Mouse (Mus musculus): ENCODE measurements around the gene Pax7. TPM values are rescaled to one million over a fixed set of nuclear protein-coding genes. Genes with fewer than 3 reads are reported as not detected.

Gene Pax7
- polyA plus RNA-seq, 1 experiment = 0.37 TPM

DNA sequence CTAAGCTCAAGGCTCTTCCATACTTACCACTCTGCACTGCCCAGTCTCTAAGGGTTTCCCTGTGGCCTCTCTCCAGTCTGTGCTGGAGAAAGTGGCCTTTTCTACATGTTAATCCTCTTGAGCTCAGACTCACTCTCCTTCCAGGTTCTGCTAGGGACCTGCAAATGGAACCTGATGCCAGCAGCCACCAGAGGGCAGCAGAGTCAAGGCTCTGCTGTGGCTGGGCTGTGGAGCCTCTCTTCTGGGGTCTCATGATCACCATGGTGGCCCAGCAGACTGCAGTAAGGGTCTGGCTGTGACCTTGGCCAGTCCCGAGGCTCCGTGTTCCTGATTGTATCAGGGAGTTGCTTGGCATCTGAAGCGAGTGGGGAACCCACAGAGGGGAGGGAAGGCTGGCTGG lies 39.3 kb upstream of the Pax7 start:
- no peak overlapping the region for H3K4me2 ChIP-seq (ENCODE audit: low read depth)
- no peaks in the 10 kb centered on the region for H3K27me3 ChIP-seq (ENCODE audit: control insufficient read depth, insufficient read depth, insufficient read length)
- H3K36me3 ChIP-seq (ENCODE audit: control insufficient read depth, insufficient read depth) = no peaks in the 10 kb centered on the region
- no peak overlapping the region for H3ac ChIP-seq (ENCODE audit: control insufficient read depth, insufficient read length)
- H3K79me2 ChIP-seq (ENCODE audit: control insufficient read depth, insufficient read depth) = no peaks in the 10 kb centered on the region
- TF ChIP-seq USF1 (IDR thresholded peaks at IDR 0.05; ENCODE audit: low read depth) (no peak), REST (IDR thresholded peaks at IDR 0.05; ENCODE audit: insufficient read depth, insufficient read length) (no peak), CEBPB (IDR thresholded peaks at IDR 0.05; ENCODE audit: insufficient read depth, poor library complexity, severe bottlenecking) (no peak), MAX (IDR thresholded peaks at IDR 0.05; ENCODE audit: low read depth) (no peak), TCF3 (IDR thresholded peaks at IDR 0.05; ENCODE audit: insufficient read length, low read depth) (no peak)
- H3K4me3 ChIP-seq = no peak overlapping the region

DNA sequence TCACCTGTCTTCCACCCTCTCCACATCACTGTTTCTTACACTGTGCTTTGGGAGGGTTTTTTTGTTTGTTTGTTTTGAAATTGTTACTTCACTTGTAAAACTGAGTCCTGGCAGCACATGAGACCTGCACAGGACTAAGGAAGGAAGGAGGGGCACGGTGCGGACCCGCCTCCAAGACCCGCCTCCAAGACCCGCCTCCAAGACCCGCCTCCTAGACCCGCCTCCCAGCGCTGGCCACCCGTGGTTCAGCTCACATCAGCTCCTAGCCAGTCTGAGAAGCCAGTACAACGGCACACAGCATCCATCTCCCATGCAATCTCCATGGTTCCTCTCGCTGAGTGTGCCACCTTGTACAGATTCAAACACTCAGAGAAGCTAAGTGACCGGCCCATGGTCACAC lies 38.4 kb upstream of the Pax7 start:
- Histone ChIP-seq H3K36me3 (ENCODE audit: control insufficient read depth, insufficient read depth) (no peaks in the 10 kb centered on the region), H3K79me2 (ENCODE audit: control insufficient read depth, insufficient read depth) (no peaks in the 10 kb centered on the region), H3K4me2 (ENCODE audit: low read depth) (no peak overlapping the region), H3K27me3 (ENCODE audit: control insufficient read depth, insufficient read depth, insufficient read length) (no peaks in the 10 kb centered on the region), H3ac (ENCODE audit: control insufficient read depth, insufficient read length) (no peak overlapping the region), H3K4me3 (no peak overlapping the region)
- TF ChIP-seq POLR2AphosphoS2 (IDR thresholded peaks at IDR 0.05; ENCODE audit: insufficient read length, low read depth) (no peak), MYOG (IDR thresholded peaks at IDR 0.05; ENCODE audit: control insufficient read depth in 1 of 3, insufficient read depth in 1 of 3, insufficient read length in 2 of 3, low read depth in 2 of 3) (no peak), MYOD1 (IDR thresholded peaks at IDR 0.05; ENCODE audit: control insufficient read depth in 1 of 3, insufficient read length in 2 of 3, low read depth in 2 of 3) (no peak), MAX (IDR thresholded peaks at IDR 0.05; ENCODE audit: low read depth) (no peak), TCF12 (IDR thresholded peaks at IDR 0.05; ENCODE audit: insufficient read depth, poor library complexity, severe bottlenecking) (no peak), CEBPB (IDR thresholded peaks at IDR 0.05; ENCODE audit: insufficient read depth, poor library complexity, severe bottlenecking) (no peak), USF1 (IDR thresholded peaks at IDR 0.05; ENCODE audit: low read depth) (no peak), TCF3 (IDR thresholded peaks at IDR 0.05; ENCODE audit: insufficient read length, low read depth) (no peak), POLR2A (IDR thresholded peaks at IDR 0.05; ENCODE audit: insufficient read length, low read depth) (no peak), REST (IDR thresholded peaks at IDR 0.05; ENCODE audit: insufficient read depth, insufficient read length) (no peak), SRF (IDR thresholded peaks at IDR 0.05; ENCODE audit: control insufficient read depth, insufficient read length, low read depth) (no peak), E2F4 (IDR thresholded peaks at IDR 0.05; ENCODE audit: insufficient read depth) (no peak)

DNA sequence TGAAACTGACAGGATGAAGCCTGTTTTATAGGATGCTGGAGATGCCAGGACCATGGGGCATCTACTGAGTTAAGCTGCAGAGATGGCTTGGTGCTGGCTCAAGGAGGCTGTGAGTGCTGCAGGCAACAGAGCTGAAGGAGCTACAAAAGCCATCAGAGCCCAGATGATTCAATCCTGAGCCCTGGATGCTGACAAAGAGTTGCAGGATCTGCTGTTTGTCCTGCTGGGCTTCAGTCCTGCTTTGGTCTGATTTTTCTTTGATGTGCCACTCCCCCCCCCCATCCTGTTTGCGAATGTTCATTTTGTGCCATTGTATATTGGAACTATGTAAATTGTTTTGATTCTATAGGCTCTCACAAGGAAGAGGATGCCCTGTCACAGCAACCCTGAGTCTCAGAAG lies 29.9 kb upstream of the Pax7 start:
- Histone ChIP-seq H3K79me2 (ENCODE audit: control insufficient read depth, insufficient read depth) (no peaks in the 10 kb centered on the region), H3K4me2 (ENCODE audit: low read depth) (no peak overlapping the region), H3ac (ENCODE audit: control insufficient read depth, insufficient read length) (no peak overlapping the region), H3K36me3 (ENCODE audit: control insufficient read depth, insufficient read depth) (no peaks in the 10 kb centered on the region), H3K4me3 (no peak overlapping the region), H3K27me3 (ENCODE audit: control insufficient read depth, insufficient read depth, insufficient read length) (no peaks in the 10 kb centered on the region)
- no peak for TF ChIP-seq POLR2AphosphoS2 (IDR thresholded peaks at IDR 0.05; ENCODE audit: insufficient read length, low read depth)
- no peak for TF ChIP-seq SRF (IDR thresholded peaks at IDR 0.05; ENCODE audit: control insufficient read depth, insufficient read length, low read depth)
- TF ChIP-seq E2F4 (IDR thresholded peaks at IDR 0.05; ENCODE audit: insufficient read depth) = no peak

DNA sequence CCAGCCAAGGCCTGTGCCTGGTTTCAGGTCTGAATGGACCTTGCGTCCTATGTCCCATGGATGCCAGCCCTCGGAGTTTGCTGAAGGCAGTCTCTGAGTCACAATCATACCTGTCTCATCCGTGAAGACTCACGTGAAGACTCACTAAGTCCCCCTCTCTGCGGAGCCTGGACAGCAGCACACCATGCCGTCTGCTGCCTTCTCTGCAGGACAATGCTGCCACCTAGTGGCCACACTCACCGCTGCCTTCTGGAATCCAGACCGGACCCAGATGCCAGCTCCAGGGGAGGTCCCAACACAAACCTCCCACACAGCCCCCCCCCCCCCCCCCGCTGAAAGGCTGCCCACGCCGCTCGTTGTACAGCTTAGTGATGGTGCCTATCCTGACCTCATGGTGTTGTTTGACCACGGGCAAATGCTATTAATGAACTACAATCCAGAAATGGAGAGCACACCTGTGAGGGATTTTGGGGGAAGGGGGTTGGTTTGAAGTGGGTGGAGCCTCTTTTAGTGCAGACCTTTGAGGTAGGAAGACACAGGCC lies 25.4 kb upstream of the Pax7 start:
- no peaks in the 10 kb centered on the region for H3K79me2 ChIP-seq (ENCODE audit: control insufficient read depth, insufficient read depth)
- no peak overlapping the region for H3K4me2 ChIP-seq (ENCODE audit: low read depth)
- H3K4me3 ChIP-seq = no peak overlapping the region
- TF ChIP-seq CEBPB (IDR thresholded peaks at IDR 0.05; ENCODE audit: insufficient read depth, poor library complexity, severe bottlenecking) (no peak), SRF (IDR thresholded peaks at IDR 0.05; ENCODE audit: control insufficient read depth, insufficient read length, low read depth) (no peak), E2F4 (IDR thresholded peaks at IDR 0.05; ENCODE audit: insufficient read depth) (no peak), REST (IDR thresholded peaks at IDR 0.05; ENCODE audit: insufficient read depth, insufficient read length) (no peak), MAX (IDR thresholded peaks at IDR 0.05; ENCODE audit: low read depth) (no peak), POLR2A (IDR thresholded peaks at IDR 0.05; ENCODE audit: insufficient read length, low read depth) (no peak), TCF12 (IDR thresholded peaks at IDR 0.05; ENCODE audit: insufficient read depth, poor library complexity, severe bottlenecking) (no peak), POLR2AphosphoS2 (IDR thresholded peaks at IDR 0.05; ENCODE audit: insufficient read length, low read depth) (no peak)
- H3K36me3 ChIP-seq (ENCODE audit: control insufficient read depth, insufficient read depth) = no peaks in the 10 kb centered on the region
- no peak overlapping the region for H3ac ChIP-seq (ENCODE audit: control insufficient read depth, insufficient read length)
- H3K27me3 ChIP-seq (ENCODE audit: control insufficient read depth, insufficient read depth, insufficient read length) = no peaks in the 10 kb centered on the region

DNA sequence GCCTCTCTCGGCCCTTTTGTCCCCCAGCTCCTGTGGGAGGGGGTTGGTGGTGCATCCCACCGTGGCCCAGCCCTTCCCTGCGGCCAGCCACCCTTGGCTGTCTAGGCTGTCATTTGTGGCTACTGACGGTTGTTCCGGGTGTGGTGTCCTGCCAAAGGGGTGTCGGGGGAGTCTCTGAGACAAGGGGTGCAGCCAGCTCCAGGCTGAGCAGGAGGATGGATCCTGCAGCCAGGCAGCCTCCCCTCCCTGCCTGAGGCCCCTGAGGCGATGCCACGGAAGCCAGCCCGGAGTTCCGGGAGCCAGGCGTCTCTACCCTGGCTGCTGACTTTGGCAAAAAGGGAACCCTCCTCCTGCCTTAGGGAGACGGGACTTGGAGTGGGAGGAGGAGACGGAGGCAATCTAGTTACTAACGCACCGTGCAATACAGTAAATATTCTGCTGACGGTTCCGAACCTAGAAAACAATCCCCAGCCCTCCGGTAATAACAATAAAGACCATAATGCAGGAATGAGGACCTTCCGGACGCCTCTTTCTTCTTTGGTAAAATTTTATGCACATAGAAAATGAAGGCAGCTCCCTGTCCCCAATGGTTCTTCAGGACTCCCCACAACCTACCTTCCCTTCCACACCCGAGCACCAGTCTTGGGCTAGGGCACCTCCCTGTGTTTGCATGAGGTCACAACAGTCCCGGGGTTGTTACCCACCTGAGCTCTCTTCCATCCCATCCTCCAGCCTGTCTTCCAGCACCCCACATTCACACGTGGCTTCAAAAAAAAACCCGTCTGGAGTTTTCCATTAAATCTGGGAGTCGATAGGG lies 19.1 kb upstream of the Pax7 start:
- Histone ChIP-seq H3K79me2 (ENCODE audit: control insufficient read depth, insufficient read depth) (no peaks in the 10 kb centered on the region), H3ac (ENCODE audit: control insufficient read depth, insufficient read length) (no peak overlapping the region), H3K4me2 (ENCODE audit: low read depth) (no peak overlapping the region), H3K27me3 (ENCODE audit: control insufficient read depth, insufficient read depth, insufficient read length) (no peaks in the 10 kb centered on the region), H3K4me3 (no peak overlapping the region), H3K36me3 (ENCODE audit: control insufficient read depth, insufficient read depth) (no peaks in the 10 kb centered on the region)
- TF ChIP-seq REST (IDR thresholded peaks at IDR 0.05; ENCODE audit: insufficient read depth, insufficient read length) (no peak), MYOG (IDR thresholded peaks at IDR 0.05; ENCODE audit: control insufficient read depth in 1 of 3, insufficient read depth in 1 of 3, insufficient read length in 2 of 3, low read depth in 2 of 3) (no peak), SRF (IDR thresholded peaks at IDR 0.05; ENCODE audit: control insufficient read depth, insufficient read length, low read depth) (no peak), POLR2AphosphoS2 (IDR thresholded peaks at IDR 0.05; ENCODE audit: insufficient read length, low read depth) (no peak), CEBPB (IDR thresholded peaks at IDR 0.05; ENCODE audit: insufficient read depth, poor library complexity, severe bottlenecking) (no peak)

Data from myocyte (in vitro differentiated cells).